Comparison of ENCODE assay signal across 7 mouse cellular contexts in genomic region chr5:123117257-123117656, GRCm38 (mm10). TPM values are rescaled to one million over a fixed set of nuclear protein-coding genes. Genes with fewer than 3 reads are reported as not detected.
A peak's percentile ranks its signal among the peaks of the same experiment; 100 is the strongest.
DNase-seq lines count a peak whose midpoint lies in the region; ATAC-seq and TF ChIP-seq lines count a peak whose summit lies in the region.

No protein-coding gene starts in this region.

- ATAC-seq in CD4-positive, CD25-positive, alpha-beta regulatory T cell, adult 4 months: peak; percentile 64
- ATAC-seq in heart, embryonic 12.5 days (ENCODE audit: insufficient number of reproducible peaks, low FRiP score): peak; percentile 56; the same call in 1 of the 2 replicates

- no peak overlapping the region for H3K9ac ChIP-seq in heart, embryonic 12.5 days

- 17% methylated on average over 10 of the region's 10 CpGs for WGBS in heart, embryonic 12.5 days
- WGBS in small intestine, adult 2 months: 10% methylated on average over 10 of the region's 10 CpGs

- H3K9me3 ChIP-seq in heart, embryonic 12.5 days (replicated peaks): peaks cover 2% of the 10 kb centered on the region

- TF ChIP-seq POLR2A in small intestine, adult 2 months (IDR thresholded peaks at IDR 0.05; ENCODE audit: low read depth, low read length): no peak

- H3K4me3 ChIP-seq in heart, embryonic 12.5 days: no peak overlapping the region
- no peak overlapping the region for H3K4me3 ChIP-seq in small intestine, adult 2 months (ENCODE audit: low read depth, low read length)

- H3K36me3 ChIP-seq in heart, embryonic 12.5 days: peaks cover 8% of the 10 kb centered on the region; the same call in 1 of the 2 replicates
- peaks cover 16% of the 10 kb centered on the region for H3K36me3 ChIP-seq in small intestine, adult 2 months (ENCODE audit: control insufficient read depth, insufficient read depth, low read length)

- H3K27ac ChIP-seq in heart, embryonic 12.5 days (ENCODE audit: poor library complexity, severe bottlenecking): no peak overlapping the region
- no peak overlapping the region for H3K27ac ChIP-seq in small intestine, adult 2 months (ENCODE audit: insufficient read depth, low read depth, low read length)

- H3K4me1 ChIP-seq in heart, embryonic 12.5 days (replicated peaks): 0 out of 2 replicates have a peak, but pooled peaks cover 5% of the 10 kb centered on the region
- no peaks in the 10 kb centered on the region for H3K4me1 ChIP-seq in small intestine, adult 2 months (ENCODE audit: control insufficient read depth, insufficient read depth, insufficient read length, low read length)

- no peak overlapping the region for H3K4me2 ChIP-seq in heart, embryonic 12.5 days

- no peaks in the 10 kb centered on the region for H3K27me3 ChIP-seq in heart, embryonic 12.5 days (replicated peaks)
- no peaks in the 10 kb centered on the region for H3K27me3 ChIP-seq in small intestine, adult 2 months (ENCODE audit: control insufficient read depth, insufficient read depth, low read length)

- peak; percentile 71 for DNase-seq in T-cell, adult 2 months (ENCODE audit: low spot score)
- peak; percentile 88 for DNase-seq in embryo, embryonic 10 days (ENCODE audit: low spot score)
- peak; percentile 82 to 94 for DNase-seq in kidney, postnatal 36 days
- peak; percentile 86 for DNase-seq in lung, postnatal 25 days (ENCODE audit: low spot score)

- peak; percentile 89 for TF ChIP-seq CTCF in small intestine, adult 2 months (IDR thresholded peaks at IDR 0.05; ENCODE audit: extremely low read depth, insufficient read length, insufficient replicate concordance, low read depth, low read length)

RNA-seq across cellular contexts. Expression of gene Rhof, which starts 15.2 kb away (rescaled TPM):
- polyA plus RNA-seq in CD4-positive, CD25-positive, alpha-beta regulatory T cell, adult 4 months (2017; shearing (Covaris generic)): 100 to 1,000 TPM in 1 of 2 experiments, 10 to 100 TPM in 1; 80.6 to 101 TPM
- 1.0 and 1.3 TPM in 2 replicates for polyA plus RNA-seq in heart, embryonic 12.5 days (2016; fragmentation: Nextera tagmentation; extraction: Ambion mirVana)
- 28.0 and 91.6 TPM in 2 replicates for polyA plus RNA-seq in small intestine, adult 2 months (2012; rRNA removed)

RNA-seq across cellular contexts. Expression of gene Setd1b, which starts 24.7 kb away (rescaled TPM):
- 10 to 100 TPM; 17.1 to 20.8 TPM for polyA plus RNA-seq in CD4-positive, CD25-positive, alpha-beta regulatory T cell, adult 4 months (2017; shearing (Covaris generic))
- 7.4 and 8.1 TPM in 2 replicates for polyA plus RNA-seq in heart, embryonic 12.5 days (2016; fragmentation: Nextera tagmentation; extraction: Ambion mirVana)
- 10.7 and 18.5 TPM in 2 replicates for polyA plus RNA-seq in small intestine, adult 2 months (2012; rRNA removed)

RNA-seq across cellular contexts. Expression of gene Tmem120b, which starts 49.0 kb away (rescaled TPM):
- 1 to 10 TPM; 3.4 to 4.3 TPM for polyA plus RNA-seq in CD4-positive, CD25-positive, alpha-beta regulatory T cell, adult 4 months (2017; shearing (Covaris generic))
- polyA plus RNA-seq in heart, embryonic 12.5 days (2016; fragmentation: Nextera tagmentation; extraction: Ambion mirVana): 12.9 and 13.0 TPM in 2 replicates
- polyA plus RNA-seq in small intestine, adult 2 months (2012; rRNA removed): 1.6 and 3.3 TPM in 2 replicates

RNA-seq across cellular contexts. Expression of gene Psmd9, which starts 52.0 kb away (rescaled TPM):
- 10 to 100 TPM; 36.5 to 41.5 TPM for polyA plus RNA-seq in CD4-positive, CD25-positive, alpha-beta regulatory T cell, adult 4 months (2017; shearing (Covaris generic))
- polyA plus RNA-seq in heart, embryonic 12.5 days (2016; fragmentation: Nextera tagmentation; extraction: Ambion mirVana): 58.5 and 58.6 TPM in 2 replicates
- 12.5 and 21.9 TPM in 2 replicates for polyA plus RNA-seq in small intestine, adult 2 months (2012; rRNA removed)

Comparison
In these comparisons a context has a peak if more than half of its experiments do, and no peak if none do; other contexts are left out.
1. RNA of gene Rhof, which starts 15.2 kb away (polyA plus RNA-seq): 80.6 to 101 TPM in CD4-positive, CD25-positive, alpha-beta regulatory T cell, adult 4 months and 28.0 to 91.6 TPM in small intestine, adult 2 months; 1.0 to 1.3 TPM in heart, embryonic 12.5 days; every median in the first group is over 10 times any median in the second.
2. Peak in every context shown above with its lines, with median percentiles within 50 percentile points of each other: DNase-seq.